Mouse (Mus musculus) C2C12 (cell line): ENCODE results near the gene Krt14. TPM values are rescaled to one million over a fixed set of nuclear protein-coding genes. Genes with fewer than 3 reads are reported as not detected.

Source experiments
- H3K27me3 ChIP-seq: one replicate; pipeline ENCODE4 v1.6.1; 2011; ENCODE audit not compliant: control insufficient read depth, insufficient read depth, insufficient read length
- H3K36me3 ChIP-seq: one replicate; pipeline ENCODE4 v1.6.1; 2011; ENCODE audit not compliant: control insufficient read depth, insufficient read depth
- H3K4me3 ChIP-seq: one replicate; pipeline ENCODE4 v1.5.1; 2011; ENCODE audit warnings: mild to moderate bottlenecking, control low read depth; ENCODE audit not compliant: poor library complexity, insufficient read depth, severe bottlenecking
- H3K79me2 ChIP-seq: one replicate; pipeline ENCODE4 v1.6.1; 2011; ENCODE audit not compliant: control insufficient read depth, insufficient read depth
- H3K79me3 ChIP-seq: one replicate; pipeline ENCODE4 v1.6.1; 2011; ENCODE audit warnings: low read depth, control low read depth
- H3ac ChIP-seq: one replicate; pipeline ENCODE3; 2011; ENCODE audit warnings: low read depth; ENCODE audit not compliant: control insufficient read depth, insufficient read length
- CEBPB ChIP-seq: IDR thresholded peaks from one replicate; pipeline ENCODE4 v1.6.1; 2011; ENCODE audit warnings: low read depth, mild to moderate bottlenecking, control low read depth, moderate library complexity
- CTCF ChIP-seq: IDR thresholded peaks from one replicate; pipeline ENCODE4 v1.5.1; 2011; ENCODE audit not compliant: control insufficient read depth, insufficient read depth, insufficient read length
- FOSL1 ChIP-seq: IDR thresholded peaks from one replicate; pipeline ENCODE4 v1.8.0; 2011; ENCODE audit warnings: mild to moderate bottlenecking, low read length; ENCODE audit not compliant: poor library complexity, insufficient read depth, severe bottlenecking
- MAX ChIP-seq: IDR thresholded peaks from one replicate; pipeline ENCODE4 v1.6.1; 2011; ENCODE audit warnings: mild to moderate bottlenecking, control low read depth
- MYOD1 ChIP-seq: IDR thresholded peaks from one replicate; pipeline ENCODE4 v1.6.1; 2011; ENCODE audit warnings: low read depth; ENCODE audit not compliant: control insufficient read depth, insufficient read length
- MYOG ChIP-seq: IDR thresholded peaks from one replicate; pipeline ENCODE4 v1.6.1; 2011; ENCODE audit not compliant: control insufficient read depth, insufficient read length; ENCODE audit errors: extremely low read depth
- USF1 ChIP-seq: IDR thresholded peaks from one replicate; pipeline ENCODE4 v1.6.1; 2011; ENCODE audit warnings: low read depth, mild to moderate bottlenecking, control low read depth, moderate library complexity
- polyA plus RNA-seq: library from polyadenylated mRNA; unstranded; fragments of >200 nt; fragmentation: generic; extraction: Trizol; gene quantifications from one replicate; pipeline ENCODE4 v1.2.1, GENCODE M21; 2012; ENCODE audit warnings: missing spikeins

The Krt14 gene
- polyA plus RNA-seq, 1 experiment: 32.4 TPM

DNA sequence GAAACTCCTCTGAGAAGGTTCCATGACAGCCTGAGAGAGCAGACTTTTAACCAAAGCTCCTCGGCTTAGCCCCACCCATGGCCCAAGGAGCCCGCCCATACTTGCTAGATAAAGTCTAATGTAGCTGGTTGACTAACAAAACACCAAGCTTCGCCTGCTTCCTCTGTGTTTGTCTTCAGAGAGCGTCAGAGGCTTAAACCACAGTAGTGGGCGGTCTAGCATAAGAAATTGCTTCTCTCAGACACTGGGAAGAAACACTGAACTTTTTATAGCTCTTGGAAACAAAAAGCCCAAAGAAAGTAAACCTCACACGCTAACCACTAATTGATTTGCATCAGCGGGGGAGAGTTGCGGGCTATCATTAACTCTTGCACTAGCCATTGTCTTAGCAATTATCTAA lies 14.4 kb upstream of the Krt14 start:
- Histone ChIP-seq H3K79me3 (no peaks in the 10 kb centered on the region), H3K27me3 (no peaks in the 10 kb centered on the region), H3K36me3 (no peaks in the 10 kb centered on the region), H3K4me3 (no peak overlapping the region), H3ac (no peak overlapping the region), H3K79me2 (no peaks in the 10 kb centered on the region)
- no peak for TF ChIP-seq MYOD1
- peak; percentile 71 for TF ChIP-seq CEBPB

DNA sequence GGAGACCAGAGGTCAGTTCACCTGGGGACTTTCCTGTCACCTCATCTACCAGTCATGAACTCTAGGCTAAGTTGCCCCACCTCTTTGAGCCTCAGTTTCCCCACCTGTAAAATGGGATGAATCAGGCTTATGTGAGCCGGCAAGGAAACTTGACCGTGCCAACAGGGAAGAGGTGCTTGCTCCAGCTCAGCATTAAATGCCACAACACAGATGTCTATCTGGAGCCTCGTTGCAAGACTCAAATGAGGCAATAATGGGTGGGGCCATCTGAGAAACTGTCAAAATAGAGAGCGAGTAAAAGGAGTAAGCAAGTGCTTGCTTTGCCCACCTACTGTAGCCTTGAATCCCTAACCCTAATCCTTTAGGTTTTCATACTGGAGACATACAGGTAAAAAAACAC lies 12.0 kb upstream of the Krt14 start:
- no peaks in the 10 kb centered on the region for H3K36me3 ChIP-seq
- no peaks in the 10 kb centered on the region for H3K27me3 ChIP-seq
- TF ChIP-seq MYOD1 (no peak), USF1 (no peak), MAX (no peak)
- H3K4me3 ChIP-seq: no peak overlapping the region
- no peaks in the 10 kb centered on the region for H3K79me3 ChIP-seq
- H3K79me2 ChIP-seq: no peaks in the 10 kb centered on the region
- H3ac ChIP-seq: no peak overlapping the region

DNA sequence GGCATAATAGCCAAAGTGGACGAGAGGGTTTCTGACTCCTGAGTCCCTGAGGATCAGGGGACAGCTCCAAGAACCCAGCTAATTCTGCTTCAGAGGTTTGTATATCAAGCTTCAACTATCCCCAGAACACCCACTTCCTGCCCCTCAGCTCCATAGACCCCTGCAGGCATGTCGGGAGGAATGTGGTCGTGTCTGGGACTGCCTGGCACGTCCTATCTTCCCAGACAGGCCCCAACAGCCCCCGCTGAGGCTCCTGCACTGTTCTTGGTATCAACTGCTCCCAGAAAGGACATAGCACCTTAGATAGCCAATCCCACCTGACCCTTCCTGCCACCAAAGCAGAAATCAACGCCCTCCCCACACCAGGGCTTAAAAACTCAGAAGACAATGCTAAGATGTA lies 1.2 kb upstream of the Krt14 start:
- Histone ChIP-seq H3K27me3 (no peaks in the 10 kb centered on the region), H3K4me3 (no peak overlapping the region), H3K79me2 (peaks cover 10% of the 10 kb centered on the region), H3K79me3 (no peaks in the 10 kb centered on the region), H3ac (no peak overlapping the region), H3K36me3 (peaks cover 10% of the 10 kb centered on the region)
- TF ChIP-seq MYOG: no peak
- no peak for TF ChIP-seq FOSL1
- no peak for TF ChIP-seq MAX
- no peak for TF ChIP-seq MYOD1
- no peak for TF ChIP-seq CEBPB
- TF ChIP-seq CTCF: no peak
- TF ChIP-seq USF1: no peak

DNA sequence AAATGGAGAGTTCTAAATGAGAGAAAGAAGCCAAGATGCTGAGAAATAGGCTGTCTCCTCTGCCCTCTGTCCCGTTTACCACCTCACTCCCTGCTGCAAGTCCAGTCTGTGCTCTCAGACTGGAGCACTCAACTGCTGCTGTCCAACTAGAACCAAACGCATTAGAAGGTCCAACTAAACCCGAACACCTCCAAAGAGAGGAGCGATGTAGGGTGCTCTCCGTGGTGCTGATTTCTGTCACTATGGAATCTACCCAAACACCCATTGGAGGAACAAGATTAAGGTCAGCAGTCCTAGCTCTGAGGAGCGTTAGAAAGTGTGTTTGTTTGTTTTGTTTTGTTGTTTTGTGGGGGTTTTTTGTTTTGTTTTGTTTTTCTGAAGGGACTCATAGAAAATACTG lies 3.9 kb downstream of the Krt14 start:
- H3K79me3 ChIP-seq: no peaks in the 10 kb centered on the region
- H3ac ChIP-seq: no peak overlapping the region
- peaks cover 12% of the 10 kb centered on the region for H3K36me3 ChIP-seq
- TF ChIP-seq MAX (peak; percentile 58), CTCF (no peak)
- H3K4me3 ChIP-seq: no peak overlapping the region
- H3K27me3 ChIP-seq: no peaks in the 10 kb centered on the region
- peaks cover 10% of the 10 kb centered on the region for H3K79me2 ChIP-seq

DNA sequence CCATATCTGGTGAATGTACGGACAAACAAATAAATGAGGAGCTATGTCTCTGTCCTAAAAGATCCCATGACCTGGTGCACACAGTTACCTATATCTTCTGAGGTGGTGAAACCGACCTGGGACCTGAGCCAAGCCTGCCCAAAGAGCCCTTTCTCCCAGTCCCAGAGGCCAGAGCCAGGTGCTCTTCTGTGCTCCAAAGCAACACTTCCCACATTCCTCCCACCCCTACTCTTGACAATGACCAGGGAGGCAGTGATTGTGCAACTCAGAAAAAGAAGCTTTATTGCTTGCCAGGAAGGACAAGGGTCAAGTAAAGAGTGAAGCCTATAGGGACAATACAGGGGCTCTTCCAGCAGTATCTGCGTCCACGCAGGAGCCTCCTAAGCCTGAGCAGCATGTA lies 4.4 kb downstream of the Krt14 start:
- Histone ChIP-seq H3K79me2 (peaks cover 10% of the 10 kb centered on the region), H3K79me3 (no peaks in the 10 kb centered on the region), H3K4me3 (no peak overlapping the region), H3ac (no peak overlapping the region), H3K36me3 (peaks cover 12% of the 10 kb centered on the region), H3K27me3 (no peaks in the 10 kb centered on the region)
- TF ChIP-seq CTCF: no peak
- TF ChIP-seq USF1: no peak
- TF ChIP-seq MYOG: no peak
- no peak for TF ChIP-seq CEBPB
- no peak for TF ChIP-seq FOSL1
- no peak for TF ChIP-seq MYOD1
- no peak for TF ChIP-seq MAX

DNA sequence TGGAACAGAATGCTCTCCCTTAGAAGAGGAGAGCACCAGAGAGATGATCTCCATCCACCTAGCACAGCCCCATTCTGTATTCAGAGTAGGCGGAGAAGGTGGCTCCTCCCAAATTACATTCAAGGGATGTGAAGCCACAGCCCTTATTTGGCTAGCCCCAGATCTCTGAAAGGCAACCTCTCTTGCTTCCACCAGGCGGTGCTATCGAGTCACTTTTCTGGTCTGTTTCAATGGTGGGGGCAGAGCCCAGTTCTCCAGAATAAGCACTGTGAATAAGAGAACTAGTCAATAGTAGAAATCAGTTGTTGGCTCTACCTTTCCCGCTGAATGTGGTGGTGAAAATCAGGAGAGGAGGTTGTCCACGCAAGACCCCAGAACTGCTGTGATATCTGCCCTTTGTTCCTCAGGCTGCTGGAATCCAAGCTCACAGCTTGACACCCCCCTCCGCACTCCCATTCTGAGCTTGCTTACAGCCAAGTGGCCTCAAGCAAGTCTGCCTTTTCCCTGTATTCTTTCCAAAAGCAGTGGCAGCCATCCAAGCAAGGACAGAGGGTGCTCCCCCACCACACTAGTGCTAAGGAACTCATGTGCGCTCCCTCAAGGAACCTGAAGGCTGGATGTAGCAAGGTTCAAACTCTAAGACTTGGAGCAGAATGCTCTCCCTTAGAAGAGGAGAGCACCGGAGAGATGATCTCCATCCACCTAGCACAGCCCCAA lies 7.1 kb downstream of the Krt14 start:
- H3K79me2 ChIP-seq: peaks cover 5% of the 10 kb centered on the region

More for the DNA sequence above, 7.1 kb downstream of the Krt14 start:
- Histone ChIP-seq H3K4me3 (no peak overlapping the region), H3ac (no peak overlapping the region), H3K36me3 (peaks cover 12% of the 10 kb centered on the region), H3K79me3 (no peaks in the 10 kb centered on the region), H3K27me3 (no peaks in the 10 kb centered on the region)
- TF ChIP-seq CEBPB: no peak
- TF ChIP-seq USF1: no peak
- no peak for TF ChIP-seq CTCF
- no peak for TF ChIP-seq MAX
- no peak for TF ChIP-seq MYOD1
- TF ChIP-seq MYOG: no peak
- no peak for TF ChIP-seq FOSL1
